Mouse (Mus musculus): Measurements from ENCODE around the gene Wdr74.

- TF ChIP-seq CTCF (IDR thresholded peaks at IDR 0.05; ENCODE audit: extremely low read depth, insufficient read length, insufficient replicate concordance, low read depth, low read length): no peak
- TF ChIP-seq POLR2A (IDR thresholded peaks at IDR 0.05; ENCODE audit: low read depth, low read length): no peak
These were observed 18.7 kb upstream of the Wdr74 start for GRCm38 (mm10) chr19:8716767-8717475.

Measured in small intestine, adult 2 months (tissue).